Mouse (Mus musculus) thymus, postnatal 36 days (tissue): ENCODE measurements around the gene Acly.

Experiments used
- DNase-seq, 2 experiments: peaks; one replicate each; pipeline ENCODE4 v3.0.0; 2022; ENCODE audit warnings: mixed read lengths in 2 of 2

The Acly gene

DNA sequence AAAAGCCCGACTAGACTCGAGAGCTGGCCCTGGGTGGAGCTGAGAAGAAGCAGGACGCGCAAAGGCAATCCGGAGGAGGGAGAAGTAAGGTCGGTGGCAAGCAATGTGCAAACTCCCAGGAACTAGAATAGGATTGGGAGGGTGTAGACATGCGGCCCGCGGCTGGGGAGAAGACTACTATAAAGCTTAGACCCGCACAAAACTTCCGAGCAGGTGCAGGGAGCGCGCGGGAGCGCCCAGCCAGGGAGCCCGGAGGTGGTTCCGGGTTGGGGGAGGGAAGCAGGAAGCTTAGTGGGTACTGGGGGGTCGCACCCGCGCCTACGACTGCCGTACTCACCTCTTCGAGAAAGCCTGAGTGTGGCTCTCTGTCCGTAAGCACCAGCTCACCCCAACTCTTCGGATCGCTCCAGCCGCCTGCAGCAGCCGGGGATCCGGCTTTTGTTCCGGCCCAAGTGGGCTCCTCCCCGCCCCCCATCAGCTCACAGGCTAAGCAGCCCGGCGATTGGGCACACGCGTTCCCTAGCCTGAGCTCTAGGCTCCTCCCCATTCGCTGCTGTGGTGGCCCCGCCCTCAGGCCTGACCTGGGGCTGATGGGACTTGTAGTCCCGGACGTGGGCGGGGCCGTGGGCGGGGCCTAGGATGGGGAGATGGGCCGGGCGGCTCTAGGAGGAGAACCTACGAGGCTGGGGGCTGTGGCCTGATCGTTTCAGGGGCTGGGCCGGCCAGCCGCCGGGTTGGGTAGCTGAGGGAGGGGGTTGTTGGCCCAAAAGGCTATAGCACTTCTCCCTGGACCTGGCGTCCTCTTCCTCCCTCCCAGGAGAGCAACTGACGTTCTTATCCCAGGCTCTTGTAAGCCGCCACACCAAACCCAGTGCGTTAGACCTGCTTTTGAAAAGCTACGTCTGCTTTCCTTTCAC lies at the start of gene Acly:
Gene Acly, minus strand, starts transcription at position 543 of the 917 bp plus-strand sequence.
- peak; percentile 99 for DNase-seq

DNA sequence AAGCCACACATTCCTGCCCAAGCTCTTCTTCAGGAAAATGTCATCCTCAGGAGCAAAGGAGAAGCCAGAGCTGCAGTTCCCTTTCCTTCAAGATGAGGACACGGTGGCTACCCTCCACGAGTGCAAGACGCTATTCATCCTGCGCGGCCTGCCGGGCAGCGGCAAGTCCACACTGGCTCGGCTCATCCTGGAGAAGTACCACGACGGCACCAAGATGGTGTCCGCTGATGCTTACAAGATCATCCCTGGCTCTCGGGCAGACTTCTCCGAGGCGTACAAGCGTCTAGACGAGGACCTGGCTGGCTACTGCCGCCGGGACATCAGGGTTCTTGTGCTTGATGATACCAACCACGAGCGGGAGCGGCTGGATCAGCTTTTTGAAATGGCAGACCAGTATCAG lies 48.5 kb upstream of the Acly start:
- DNase-seq = no peak

DNA sequence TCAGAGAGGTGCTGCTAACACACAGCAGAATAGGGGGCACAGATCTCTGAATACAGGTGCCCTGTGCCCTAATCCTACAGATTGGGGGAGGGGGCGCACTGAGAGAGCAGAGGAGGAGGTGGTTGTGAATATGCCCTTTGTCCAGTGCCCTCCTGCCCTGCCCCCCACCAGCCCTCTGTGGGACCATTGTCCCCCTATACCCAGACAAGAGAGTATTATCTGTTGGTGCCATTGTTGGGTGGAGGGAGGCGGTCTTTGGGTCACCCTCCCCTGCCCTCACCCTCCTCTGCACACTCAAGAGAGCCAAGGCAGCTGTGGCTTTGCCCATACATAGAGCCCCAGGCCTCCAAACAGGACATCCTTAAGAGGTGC lies 47.7 kb upstream of the Acly start:
- DNase-seq = no peak

DNA sequence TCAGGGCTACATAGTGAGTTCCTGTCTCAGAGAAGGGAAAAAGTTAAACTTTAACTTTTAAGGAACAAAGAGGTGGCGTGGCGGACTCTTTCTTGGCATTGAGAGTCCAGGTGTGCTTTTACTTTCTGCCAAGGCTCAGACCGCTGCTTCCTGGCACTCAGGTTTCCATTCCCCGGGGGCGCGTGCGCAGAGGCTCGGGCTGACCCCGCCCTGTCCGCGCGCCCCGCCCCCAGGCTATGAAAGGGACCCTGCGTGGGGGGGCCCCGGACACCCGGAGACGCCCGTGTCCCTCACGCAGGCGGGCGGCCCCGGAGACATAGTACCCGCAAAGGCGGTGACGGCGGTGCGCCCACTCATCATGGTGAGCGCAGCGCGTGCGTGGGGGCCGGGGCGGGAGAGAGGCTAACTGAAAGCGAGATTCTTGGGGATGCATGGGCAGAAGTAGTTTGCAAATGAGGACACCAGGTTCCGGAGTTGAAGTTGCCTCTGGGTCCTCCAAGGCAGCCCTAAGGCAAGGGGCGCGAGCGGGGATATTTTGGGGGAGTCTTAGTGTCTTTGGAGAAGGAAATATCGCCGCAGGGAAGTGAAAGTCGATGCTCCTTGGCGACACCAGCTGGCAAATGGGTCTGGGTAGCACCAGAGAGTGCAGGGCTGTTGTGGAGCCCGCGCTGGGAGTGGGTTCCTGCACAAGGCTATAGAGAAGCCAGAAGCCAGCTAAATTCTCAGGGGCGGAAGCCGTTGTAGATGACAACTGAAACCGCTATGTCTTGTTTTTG lies 47.1 kb upstream of the Acly start, which contains the start of gene Cnp:
Gene Cnp, plus strand, starts transcription at position 197 of the 776 bp plus-strand sequence.
- peak; percentile 90 to 91 for DNase-seq

DNA sequence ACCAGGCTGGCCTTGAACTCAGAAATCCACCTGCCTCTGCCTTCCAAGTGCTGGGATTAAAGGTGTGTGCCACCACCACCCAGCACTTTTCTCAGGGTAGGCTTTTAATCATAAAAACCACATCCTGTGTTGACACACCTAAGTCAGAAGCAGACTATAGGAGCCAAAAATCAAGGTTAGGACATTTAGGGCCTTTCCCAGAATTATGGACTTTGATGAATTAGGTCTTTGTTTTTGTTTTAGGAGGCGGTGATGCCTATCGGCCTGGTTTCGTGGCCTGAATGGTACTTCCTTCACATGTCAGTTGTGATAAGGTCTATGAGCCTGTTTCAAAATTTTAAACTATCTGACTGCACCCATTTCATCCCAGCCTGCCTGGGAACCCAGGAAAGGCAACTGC lies 46.4 kb upstream of the Acly start:
- DNase-seq = no peak

DNA sequence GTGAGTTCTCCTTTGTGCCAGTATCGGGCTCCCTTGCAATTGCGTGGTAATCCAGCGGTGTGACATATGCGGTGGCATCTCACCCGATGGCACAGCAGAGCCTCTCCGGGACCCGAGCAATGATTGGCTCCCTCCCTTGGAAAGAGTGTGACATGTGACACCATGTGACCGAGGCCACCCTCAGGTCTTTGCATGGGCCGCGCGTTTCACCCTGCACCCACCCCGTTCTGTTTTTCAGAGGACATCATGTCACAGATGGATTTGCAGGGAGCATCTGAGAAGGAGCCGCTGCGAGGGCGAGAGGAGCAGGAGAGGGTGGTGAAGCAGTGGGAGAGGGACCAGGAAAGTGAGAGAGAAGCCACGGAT lies 43.4 kb upstream of the Acly start:
- DNase-seq = peak in 1 of 2 experiments; percentile 32

DNA sequence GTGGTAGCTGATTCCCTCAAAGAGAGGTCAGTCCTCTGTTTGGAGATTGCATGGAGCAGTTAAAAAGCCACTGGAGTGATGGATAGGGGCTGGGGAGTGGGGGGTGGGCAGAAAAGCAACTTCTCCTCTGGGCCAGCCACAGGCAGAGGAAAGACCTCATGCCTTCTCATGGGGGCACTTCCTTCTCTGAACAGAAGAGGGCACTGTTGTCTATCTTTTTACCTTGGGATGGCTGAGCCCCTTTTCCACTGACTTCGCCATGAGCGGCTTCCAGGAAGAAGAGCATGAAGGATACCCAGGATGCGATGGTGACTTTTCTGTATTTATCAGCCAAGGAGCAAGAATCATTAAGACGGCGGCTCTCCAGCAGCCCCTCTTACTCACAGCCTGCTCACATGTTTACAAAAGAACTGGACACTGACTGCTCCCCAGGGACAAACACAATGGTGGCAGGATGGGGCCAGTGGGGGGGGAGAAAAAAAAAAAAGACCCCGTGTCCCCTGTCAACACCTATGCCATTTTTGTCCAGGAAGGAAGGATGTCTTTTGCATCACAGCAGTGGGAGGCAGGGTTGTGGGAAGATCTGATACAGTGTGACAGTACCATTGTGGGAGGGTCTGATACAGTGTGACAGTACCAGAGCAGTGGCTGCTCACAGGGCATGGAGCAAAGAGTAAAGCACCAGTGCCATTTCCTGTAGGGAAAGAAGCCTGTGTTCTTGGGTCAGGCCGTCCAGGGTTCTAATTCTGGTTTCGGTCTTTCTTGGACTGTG lies 42.8 kb upstream of the Acly start:
- peak; percentile 50 to 63 for DNase-seq

DNA sequence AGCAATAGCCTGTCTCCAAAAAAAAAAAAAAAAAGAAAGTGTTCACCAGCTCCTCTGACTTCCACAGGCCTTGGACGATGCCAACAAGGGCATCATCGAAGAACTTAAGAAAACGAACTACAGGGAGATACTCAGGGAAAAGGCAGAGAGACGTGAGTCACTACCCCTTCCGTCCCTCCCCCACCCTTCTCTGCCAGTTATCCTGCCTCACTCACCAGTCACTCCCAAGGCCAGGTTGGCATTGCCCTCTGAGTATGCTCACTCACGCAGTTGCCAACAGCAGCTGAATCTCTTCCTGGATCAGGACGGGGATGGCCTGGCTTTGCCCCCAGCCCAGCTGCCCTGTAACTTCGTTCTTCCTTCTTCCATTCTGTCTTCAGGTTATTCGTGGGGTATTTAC lies 42.0 kb upstream of the Acly start:
- no peak for DNase-seq

DNA sequence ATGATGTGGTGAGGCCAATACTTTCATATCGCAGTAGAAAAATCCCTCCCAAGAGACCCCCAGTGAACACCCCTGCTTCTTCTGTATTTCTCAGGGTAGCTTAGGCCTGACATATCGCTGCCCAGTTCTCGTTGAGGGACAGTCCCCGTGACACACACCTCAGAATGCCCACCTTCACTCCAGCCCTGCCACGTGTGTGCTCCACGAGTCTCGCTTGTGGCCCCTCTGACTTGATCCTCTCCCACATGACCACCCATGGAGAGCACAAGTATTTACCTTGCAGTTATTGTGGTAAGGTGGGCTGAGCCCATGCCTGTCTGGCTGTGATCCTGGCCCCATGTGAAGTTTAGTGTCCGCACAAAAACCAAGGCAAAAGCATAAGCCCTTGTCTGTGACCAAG lies 40.9 kb upstream of the Acly start:
- DNase-seq = no peak

DNA sequence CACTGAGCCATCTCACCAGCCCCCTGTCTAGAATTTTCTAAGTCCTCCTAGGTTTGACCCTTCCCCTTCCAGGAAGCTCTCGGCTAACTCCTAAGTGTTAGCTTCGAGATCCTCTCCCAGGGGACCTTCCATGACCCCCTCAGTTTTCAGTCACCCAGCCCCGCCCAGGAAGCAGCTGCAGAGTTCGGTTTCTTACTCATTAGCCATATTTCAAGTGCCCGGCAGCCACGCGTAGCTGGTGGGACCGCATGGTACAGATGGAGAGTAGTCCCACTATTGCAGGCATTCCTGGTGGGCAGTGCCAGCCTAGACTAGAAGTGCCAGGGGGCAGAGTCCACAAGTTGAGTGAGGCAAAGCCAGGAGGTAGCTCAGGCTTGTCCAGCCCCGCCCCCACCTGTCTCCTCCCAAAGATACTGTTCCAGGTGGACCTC lies 40.0 kb upstream of the Acly start:
- no peak for DNase-seq

DNA sequence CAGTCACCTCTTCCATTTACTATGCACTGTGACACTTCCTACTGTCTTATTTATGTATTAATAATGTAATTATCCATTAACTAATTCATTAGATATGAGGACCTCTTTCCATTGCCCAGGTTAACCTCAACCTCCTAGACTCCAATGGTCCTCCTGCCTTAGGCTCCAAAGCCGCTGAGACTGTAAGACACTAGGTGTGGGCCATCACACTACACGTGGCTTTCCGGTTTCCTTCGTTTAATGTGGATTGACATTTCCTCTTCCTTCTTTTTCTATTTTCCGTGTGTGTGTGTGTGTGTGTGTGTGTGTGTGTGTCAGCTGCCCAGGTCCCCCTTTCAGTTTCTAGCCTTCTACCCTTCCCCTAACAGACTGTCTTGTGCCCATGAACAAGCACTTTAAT lies 39.4 kb upstream of the Acly start:
- DNase-seq = no peak

DNA sequence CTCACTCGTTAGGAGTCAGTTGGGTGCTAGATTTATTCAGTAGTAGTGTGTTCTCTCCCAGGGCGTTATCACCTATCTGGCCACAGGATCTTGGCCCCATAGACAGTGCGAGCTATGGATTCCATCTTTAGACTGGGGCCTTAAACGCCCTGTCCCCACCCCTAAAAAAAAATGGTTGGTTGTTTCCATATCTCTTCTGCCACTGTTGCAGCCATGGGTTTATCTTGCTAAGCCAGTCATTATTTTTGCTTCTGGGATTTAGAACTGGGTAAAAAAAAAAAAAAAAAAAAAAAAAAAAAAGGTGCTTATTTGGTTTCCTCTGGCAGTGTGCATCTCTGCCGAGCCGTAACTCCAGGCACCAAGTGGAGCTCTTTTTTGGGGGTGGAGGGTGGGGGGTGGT lies 36.9 kb upstream of the Acly start:
- DNase-seq = no peak

DNA sequence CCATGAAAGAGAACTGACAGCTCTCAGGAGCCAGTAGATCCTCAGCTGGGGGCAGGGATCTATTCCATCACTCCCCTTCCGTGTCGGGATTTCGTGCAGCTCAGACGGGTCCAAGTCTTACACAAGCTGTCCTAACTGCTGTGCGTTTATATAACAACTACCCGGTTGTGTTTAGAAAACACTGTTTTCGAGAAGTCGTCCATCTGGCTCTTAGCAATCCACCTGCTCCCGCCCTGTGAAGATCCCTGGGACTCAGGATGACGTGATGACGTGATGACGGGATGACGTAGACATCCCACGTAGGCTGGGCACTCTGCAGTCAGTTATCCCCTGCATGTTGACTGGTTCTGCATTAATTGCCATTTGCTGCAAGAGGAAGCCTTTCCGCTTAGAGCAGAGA lies 36.5 kb upstream of the Acly start:
- DNase-seq = no peak

DNA sequence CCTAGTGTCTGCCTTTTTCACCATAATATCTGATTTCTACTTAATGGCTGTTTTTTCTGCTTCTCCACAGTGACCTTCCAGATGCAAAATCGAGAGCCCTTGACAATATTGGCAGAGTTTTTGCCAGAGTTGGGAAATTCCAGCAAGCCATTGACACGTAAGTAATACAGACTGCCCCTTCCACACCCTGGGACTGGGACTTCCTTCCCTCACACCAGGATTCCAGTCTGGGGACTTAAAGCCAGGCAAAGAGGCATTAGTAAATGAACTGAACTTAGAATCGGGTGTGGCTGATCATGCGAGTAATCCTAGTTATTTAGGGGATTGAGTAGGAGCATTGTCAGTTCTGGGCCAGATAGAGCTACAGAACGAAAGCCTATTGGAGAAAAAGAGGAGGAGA lies 33.9 kb upstream of the Acly start:
- DNase-seq = no peak

DNA sequence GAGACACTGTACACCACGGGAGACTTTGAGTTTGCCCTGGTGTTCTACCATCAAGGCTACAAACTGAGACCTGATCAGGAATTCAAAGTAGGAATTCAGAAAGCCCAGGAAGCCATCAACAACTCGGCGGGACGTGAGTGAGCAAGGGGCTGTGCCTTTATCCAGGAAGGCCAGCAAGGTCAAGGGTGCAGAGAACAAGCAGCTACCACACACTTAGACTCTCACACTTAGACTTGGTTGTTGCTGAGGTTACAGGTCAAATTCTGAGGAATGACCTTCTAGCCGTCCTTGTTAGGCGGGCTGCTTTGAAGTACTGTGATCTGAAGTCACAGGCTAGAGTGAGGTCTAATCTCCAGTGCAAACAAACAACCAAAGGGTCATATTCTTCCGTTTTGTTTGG lies 31.7 kb upstream of the Acly start:
- DNase-seq = no peak

DNA sequence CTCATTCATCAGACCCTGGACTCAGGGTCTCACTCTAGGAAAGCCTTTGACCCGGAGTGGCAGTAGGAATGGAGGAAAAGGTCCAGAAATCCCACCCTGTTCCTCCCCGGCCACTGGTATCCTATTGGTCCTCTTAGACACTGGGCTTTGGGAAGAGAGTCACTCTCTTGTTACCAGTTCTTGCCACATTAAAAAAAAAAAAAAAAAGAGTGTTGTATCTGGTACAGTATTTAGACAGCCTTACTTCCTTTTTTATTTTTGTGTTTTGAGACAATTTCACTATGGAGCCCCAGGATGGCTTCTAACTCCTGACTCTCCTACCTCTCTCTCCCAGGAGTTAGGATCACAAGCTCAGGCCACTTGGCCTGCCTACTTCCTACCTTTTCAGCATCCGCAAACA lies 29.8 kb upstream of the Acly start:
- no peak for DNase-seq

DNA sequence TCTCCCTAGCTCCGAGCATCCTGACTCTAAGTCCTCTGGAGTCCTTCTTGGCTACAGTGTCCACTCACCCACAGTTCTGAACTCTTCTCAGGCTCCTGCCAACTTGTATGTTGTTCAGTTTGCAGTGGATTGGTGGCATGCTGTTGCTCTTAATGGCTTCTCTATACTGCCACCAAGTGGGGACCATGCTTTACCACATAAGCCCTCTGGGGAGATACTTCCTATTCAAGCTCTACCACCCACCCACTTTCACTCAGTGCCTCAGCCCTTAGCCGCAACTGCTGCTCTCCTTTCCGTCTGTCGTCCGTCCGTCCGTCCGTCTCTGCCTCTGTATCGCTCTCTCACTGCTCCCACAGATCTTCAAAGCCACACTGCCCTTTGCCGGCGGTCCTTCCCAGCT lies 27.8 kb upstream of the Acly start:
- DNase-seq = peak; percentile 48 to 63

DNA sequence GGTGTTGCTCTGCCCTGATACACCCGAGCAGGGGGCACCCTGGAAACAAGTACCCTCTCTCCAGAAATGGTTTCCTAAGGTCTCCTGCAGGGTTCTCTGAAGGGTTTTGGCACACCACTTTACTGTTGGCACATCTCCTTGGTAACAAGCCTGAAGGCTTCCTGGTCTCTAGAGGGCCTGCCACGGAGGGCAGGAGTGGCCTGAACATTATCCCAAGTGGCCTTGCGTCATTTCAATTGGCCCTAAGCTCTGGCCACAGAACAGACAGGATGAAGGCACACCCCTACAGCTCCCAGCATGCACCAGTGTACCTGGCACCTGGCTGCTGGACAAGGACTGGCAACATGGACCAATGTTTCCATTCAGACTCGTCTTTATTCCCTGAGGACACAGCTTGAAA lies 25.0 kb upstream of the Acly start:
- no peak for DNase-seq

DNA sequence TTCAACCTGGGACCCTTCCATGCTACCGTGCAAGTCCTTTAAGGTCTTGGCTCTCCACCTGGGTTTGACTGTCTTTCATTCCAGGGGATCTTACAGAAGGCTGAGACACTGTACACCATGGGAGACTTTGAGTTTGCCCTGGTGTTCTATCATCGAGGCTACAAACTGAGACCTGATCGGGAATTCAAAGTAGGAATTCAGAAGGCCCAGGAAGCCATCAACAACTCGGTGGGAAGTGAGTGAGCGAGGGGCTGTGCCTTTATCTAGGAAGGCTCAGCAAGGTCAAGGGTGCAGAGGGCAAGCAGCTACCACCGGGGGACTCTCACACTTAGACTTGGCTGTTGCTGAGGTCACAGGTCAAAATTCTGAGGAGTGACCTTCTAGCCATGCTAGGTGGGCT lies 22.3 kb upstream of the Acly start:
- no peak for DNase-seq

DNA sequence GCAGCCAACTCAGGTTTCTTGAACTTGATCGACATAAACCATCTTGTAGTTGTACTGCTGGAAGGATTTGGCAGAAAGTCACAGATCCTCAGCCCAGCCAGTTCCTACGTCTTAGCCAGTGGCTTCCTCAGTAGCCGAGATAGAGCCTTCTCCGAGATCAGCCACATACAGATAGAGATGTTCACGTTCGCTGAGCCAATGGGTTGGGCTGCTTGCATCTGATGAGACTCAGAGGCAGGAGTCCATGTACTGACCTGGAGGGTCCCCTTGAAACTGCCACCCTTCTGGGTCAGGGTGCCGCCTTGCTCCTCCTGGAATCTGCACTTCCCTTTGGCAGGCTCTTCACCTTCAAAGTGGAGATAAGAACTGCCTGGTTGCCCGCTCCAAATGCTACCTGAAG lies 21.7 kb upstream of the Acly start:
- DNase-seq = no peak

DNA sequence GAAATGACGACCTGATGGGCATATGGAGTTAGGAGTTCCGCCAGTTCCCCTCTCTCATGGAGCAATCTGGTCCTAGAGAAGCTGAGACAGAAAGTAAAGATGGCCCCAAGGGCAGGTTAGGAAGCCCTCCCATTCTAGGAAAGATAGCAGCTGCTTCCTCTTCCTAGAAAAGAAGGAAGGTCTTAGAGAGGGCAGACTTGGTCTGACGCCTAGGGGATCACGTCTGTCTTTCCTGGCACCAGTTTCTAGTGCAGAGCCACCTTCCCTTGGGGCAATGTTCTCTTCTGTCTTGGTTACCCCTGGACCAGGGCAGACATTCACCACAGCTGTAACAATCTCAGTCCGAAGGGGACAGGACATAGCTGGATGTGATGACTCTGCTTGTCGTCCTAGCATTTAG lies 20.3 kb upstream of the Acly start:
- DNase-seq = no peak

DNA sequence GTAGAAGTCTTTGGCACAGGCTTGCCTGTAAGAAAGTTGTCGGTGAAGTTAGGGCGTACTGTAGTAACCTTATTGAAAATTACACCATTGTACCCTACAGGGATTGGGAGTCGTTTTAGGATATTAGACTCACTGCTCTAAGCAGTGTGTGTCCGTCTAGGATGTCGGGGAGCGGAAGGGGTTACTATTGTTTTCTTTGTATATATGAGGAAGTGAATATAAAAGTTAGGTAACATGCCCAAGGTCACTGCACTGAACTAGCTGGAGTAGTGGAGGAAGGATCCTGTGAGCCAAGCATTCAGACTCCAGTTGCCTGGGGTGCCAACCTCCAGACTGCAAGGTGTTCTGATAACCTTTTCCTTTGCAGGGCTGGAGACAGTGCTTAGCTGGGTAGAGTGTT lies 19.2 kb upstream of the Acly start:
- no peak for DNase-seq

DNA sequence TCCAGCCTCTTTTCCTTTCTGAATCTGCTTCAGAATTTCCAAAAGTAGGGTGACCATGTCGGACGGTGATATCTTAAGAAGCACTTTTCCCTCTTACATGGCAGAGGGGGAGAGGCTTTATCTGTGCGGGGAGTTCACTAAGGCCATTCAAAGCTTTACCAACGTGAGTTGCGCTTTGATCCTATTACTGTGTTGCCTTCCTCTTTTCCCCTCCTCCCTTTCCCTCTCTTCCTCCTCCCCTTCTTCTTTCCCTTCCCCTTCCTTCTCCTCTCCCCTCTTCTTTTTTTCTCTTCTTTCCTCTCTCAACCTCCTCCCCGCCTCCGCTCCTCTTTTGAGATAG lies 17.9 kb upstream of the Acly start:
- DNase-seq = no peak
